Mouse (Mus musculus) stomach, embryonic 15.5 days (tissue): ENCODE results near the gene Ptprr. TPM values are rescaled to one million over a fixed set of nuclear protein-coding genes. Genes with fewer than 3 reads are reported as not detected.

Experiments
- ATAC-seq: fragments of 200-750 bp; cut with Nextera tagmentation; 2 replicates; pipeline ENCODE4 v1.8.0; 2017; ENCODE audit warnings: low read depth, moderate number of reproducible peaks, moderate TSS enrichment; ENCODE audit not compliant: insufficient read depth, low FRiP score
- H3K27ac ChIP-seq: fragments of 300-500 bp; sonication (generic); 2 replicates; pipeline ENCODE4 v1.5.1; 2015; ENCODE audit warnings: mild to moderate bottlenecking, inconsistent platforms
- H3K27me3 ChIP-seq: fragments of 300-500 bp; sonication (generic); replicated peaks from 2 replicates; pipeline ENCODE4 v1.6.1; 2015; ENCODE audit warnings: inconsistent platforms
- H3K36me3 ChIP-seq: fragments of 300-500 bp; sonication (generic); 2 replicates; pipeline ENCODE4 v1.6.1; 2015; ENCODE audit warnings: inconsistent platforms
- H3K4me1 ChIP-seq: fragments of 300-500 bp; sonication (generic); 2 replicates; pipeline ENCODE4 v1.6.1; 2015; ENCODE audit warnings: inconsistent platforms
- H3K4me2 ChIP-seq: fragments of 300-500 bp; sonication (generic); 2 replicates; pipeline ENCODE4 v1.6.1; 2015; ENCODE audit warnings: mild to moderate bottlenecking, inconsistent platforms
- H3K4me3 ChIP-seq: fragments of 300-500 bp; sonication (generic); replicated peaks from 2 replicates; pipeline ENCODE4 v1.5.1; 2015; ENCODE audit warnings: inconsistent platforms
- H3K9ac ChIP-seq: fragments of 300-500 bp; sonication (generic); 2 replicates; pipeline ENCODE4 v1.6.1; 2015; ENCODE audit warnings: inconsistent platforms
- H3K9me3 ChIP-seq: fragments of 300-500 bp; sonication (generic); 2 replicates; pipeline ENCODE4 v1.6.1; 2016; ENCODE audit warnings: inconsistent platforms
- WGBS: fragments of 180-500 bp; shearing (Covaris S2); methylation state at CpG from one replicate; pipeline ENCODE4 v1.1.7; 2015; 5-methylcytosine and 5-hydroxymethylcytosine counted together
- polyA plus RNA-seq: library from polyadenylated mRNA; unstranded; fragments of >200 nt; fragmentation: Nextera tagmentation; extraction: Ambion mirVana; gene quantifications from 2 replicates; pipeline ENCODE4 v1.2.1, GENCODE M21; 2015

Gene Ptprr
- polyA plus RNA-seq, 1 experiment from 2014 or later = 2.6 TPM

GRCm38 (mm10) chr10:116121463-116121862 is 103.5 kb downstream of the Ptprr start:
- Histone ChIP-seq H3K36me3 (no peaks in the 10 kb centered on the region), H3K4me3 (no peak overlapping the region), H3K4me1 (no peaks in the 10 kb centered on the region), H3K9ac (no peak overlapping the region), H3K4me2 (no peak overlapping the region), H3K9me3 (no peaks in the 10 kb centered on the region), H3K27ac (no peak overlapping the region), H3K27me3 (no peaks in the 10 kb centered on the region)
- ATAC-seq = no peak
- 79% methylated on average over 2 of the region's 2 CpGs for WGBS

DNA sequence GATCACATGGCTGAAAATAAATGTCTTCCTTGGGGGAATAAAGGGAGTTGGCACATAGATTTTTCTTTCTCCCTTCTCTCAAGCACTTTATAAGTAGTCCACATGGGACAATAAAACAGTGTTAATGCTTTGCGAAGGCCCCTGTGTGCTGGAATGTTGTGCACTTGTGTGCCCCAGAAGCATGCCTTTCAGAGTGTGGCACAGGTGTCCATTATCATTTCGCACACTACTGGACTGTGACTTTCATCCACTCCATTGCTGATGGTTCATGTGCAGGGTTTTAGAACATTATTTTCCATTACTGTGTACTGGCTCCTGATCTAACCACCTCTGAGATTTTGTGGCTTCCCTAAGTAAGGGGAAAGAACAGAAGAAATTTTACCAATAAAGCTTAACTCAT is 105.8 kb downstream of the Ptprr start:
- Histone ChIP-seq H3K9ac (no peak overlapping the region), H3K27ac (no peak overlapping the region), H3K27me3 (no peaks in the 10 kb centered on the region), H3K36me3 (no peaks in the 10 kb centered on the region), H3K4me3 (no peak overlapping the region), H3K9me3 (no peaks in the 10 kb centered on the region), H3K4me2 (no peak overlapping the region), H3K4me1 (no peaks in the 10 kb centered on the region)
- no peak for ATAC-seq
- WGBS = 94% methylated on average over 2 of the region's 2 CpGs

DNA sequence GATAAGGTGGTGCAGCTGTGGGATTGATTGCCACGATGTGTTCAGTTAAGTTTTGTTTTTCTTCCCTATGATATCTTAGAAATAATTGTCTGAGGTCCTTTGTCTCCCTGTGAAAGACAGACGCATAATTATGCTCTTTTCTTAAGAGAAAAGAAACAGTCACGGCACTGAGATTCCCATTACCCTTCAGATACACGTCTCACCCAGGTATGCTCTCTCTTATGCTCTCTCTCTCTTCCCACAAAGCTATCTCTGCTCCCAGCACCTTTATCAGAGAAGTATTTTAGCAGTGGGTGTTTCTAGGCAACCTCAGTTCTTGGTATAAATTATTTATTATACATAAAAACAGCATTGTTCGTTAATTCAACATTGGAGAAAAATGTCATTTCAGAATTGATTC is 107.4 kb downstream of the Ptprr start:
- ATAC-seq = no peak
- Histone ChIP-seq H3K4me1 (no peaks in the 10 kb centered on the region), H3K4me3 (no peak overlapping the region), H3K9ac (no peak overlapping the region), H3K4me2 (no peak overlapping the region), H3K9me3 (no peaks in the 10 kb centered on the region), H3K36me3 (no peaks in the 10 kb centered on the region), H3K27me3 (no peaks in the 10 kb centered on the region), H3K27ac (no peak overlapping the region)
- 59% methylated on average over 5 of the region's 5 CpGs for WGBS

DNA sequence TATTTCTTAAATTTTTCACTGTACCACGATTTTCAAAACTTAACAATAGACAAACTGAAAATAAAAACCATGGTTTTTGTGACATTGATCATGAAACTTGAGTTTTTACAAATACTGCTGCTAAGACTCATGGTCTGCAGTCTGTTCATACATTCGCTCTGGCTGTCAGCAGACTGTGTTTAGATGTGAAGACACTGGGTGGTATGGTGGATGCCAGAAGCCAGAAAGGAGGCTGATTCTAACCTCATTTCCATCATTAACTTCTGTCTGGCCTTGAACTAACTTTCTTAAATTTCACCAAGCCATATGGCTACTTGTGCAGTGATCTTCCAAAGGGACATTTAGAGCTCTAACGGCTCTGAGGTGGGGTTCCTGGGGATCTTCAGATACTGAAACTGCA is 112.4 kb downstream of the Ptprr start:
- no peaks in the 10 kb centered on the region for H3K27me3 ChIP-seq
- no peak overlapping the region for H3K4me3 ChIP-seq
- ATAC-seq = no peak
- 77% methylated on average over 3 of the region's 3 CpGs for WGBS
- H3K27ac ChIP-seq = no peak overlapping the region
- H3K9ac ChIP-seq = no peak overlapping the region
- no peaks in the 10 kb centered on the region for H3K9me3 ChIP-seq
- no peaks in the 10 kb centered on the region for H3K36me3 ChIP-seq
- H3K4me1 ChIP-seq = no peaks in the 10 kb centered on the region
- H3K4me2 ChIP-seq = no peak overlapping the region

DNA sequence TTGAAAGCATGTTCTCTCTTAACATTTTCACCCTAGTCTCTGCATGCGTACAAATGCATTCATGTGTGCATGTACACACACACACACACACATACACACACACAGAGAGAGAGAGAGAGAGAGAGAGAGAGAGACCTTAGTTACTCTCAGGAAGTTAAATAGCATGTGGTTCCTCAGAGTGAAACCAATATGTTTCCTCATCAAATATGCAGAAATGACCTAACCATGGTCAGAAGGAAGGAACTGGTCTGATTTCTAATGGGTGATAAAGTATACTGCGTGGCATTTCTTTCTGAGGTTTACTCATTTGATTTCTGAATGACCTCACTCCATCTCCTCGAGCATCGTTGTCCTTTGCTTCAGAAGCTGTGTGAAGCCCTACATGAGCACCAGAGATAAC is 113.2 kb downstream of the Ptprr start:
- Histone ChIP-seq H3K27me3 (no peaks in the 10 kb centered on the region), H3K27ac (no peak overlapping the region), H3K36me3 (no peaks in the 10 kb centered on the region), H3K9me3 (no peaks in the 10 kb centered on the region), H3K4me3 (no peak overlapping the region), H3K4me2 (no peak overlapping the region), H3K4me1 (no peaks in the 10 kb centered on the region), H3K9ac (no peak overlapping the region)
- no peak for ATAC-seq
- 80% methylated on average over 4 of the region's 4 CpGs for WGBS

DNA sequence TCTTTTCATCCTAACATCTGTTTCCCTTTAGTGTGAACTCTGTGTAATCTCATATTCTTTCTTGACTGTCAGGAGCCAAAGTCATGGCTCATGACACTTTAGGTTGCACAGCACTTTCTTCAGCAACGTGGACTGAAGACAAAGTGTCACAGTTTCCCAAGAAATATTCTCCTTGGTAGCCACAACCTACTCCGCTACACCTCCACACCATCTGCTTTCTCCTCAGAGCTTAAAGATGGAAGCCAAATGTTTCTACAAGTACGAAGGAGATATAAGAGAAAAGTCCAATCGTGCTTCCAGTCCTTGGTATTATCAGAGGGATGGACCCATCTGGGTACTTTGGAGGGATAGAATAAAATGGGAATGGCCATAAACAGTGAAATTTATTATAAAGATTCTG is 114.2 kb downstream of the Ptprr start:
- Histone ChIP-seq H3K27me3 (no peaks in the 10 kb centered on the region), H3K4me2 (no peak overlapping the region), H3K36me3 (no peaks in the 10 kb centered on the region), H3K27ac (no peak overlapping the region), H3K9ac (no peak overlapping the region), H3K9me3 (no peaks in the 10 kb centered on the region), H3K4me1 (no peaks in the 10 kb centered on the region), H3K4me3 (no peak overlapping the region)
- WGBS = 74% methylated on average over 4 of the region's 4 CpGs
- no peak for ATAC-seq

DNA sequence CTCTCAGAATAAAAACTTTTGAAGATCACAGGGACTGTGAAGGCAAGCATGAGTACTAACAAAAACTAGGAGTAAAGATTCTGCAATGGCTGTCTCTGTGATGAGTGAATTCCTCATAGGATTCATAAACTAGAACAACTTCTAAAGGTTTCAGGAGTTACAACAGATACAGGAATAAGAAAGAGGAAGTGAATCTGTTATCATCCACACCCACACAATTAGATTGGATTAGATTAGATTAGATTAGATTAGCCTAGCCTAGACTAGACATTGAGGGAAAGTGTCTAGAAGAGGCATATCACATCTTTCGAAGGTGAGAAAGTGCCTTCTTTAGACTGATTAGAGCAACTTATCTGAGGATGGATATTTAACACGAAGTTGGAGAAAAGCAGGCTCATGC is 117.2 kb downstream of the Ptprr start:
- WGBS = 78% methylated on average over 2 of the region's 2 CpGs
- H3K36me3 ChIP-seq = no peaks in the 10 kb centered on the region
- no peak overlapping the region for H3K4me2 ChIP-seq
- no peak for ATAC-seq
- no peak overlapping the region for H3K4me3 ChIP-seq
- H3K27ac ChIP-seq = no peak overlapping the region
- no peak overlapping the region for H3K9ac ChIP-seq
- no peaks in the 10 kb centered on the region for H3K9me3 ChIP-seq
- H3K4me1 ChIP-seq = no peaks in the 10 kb centered on the region
- H3K27me3 ChIP-seq = no peaks in the 10 kb centered on the region

DNA sequence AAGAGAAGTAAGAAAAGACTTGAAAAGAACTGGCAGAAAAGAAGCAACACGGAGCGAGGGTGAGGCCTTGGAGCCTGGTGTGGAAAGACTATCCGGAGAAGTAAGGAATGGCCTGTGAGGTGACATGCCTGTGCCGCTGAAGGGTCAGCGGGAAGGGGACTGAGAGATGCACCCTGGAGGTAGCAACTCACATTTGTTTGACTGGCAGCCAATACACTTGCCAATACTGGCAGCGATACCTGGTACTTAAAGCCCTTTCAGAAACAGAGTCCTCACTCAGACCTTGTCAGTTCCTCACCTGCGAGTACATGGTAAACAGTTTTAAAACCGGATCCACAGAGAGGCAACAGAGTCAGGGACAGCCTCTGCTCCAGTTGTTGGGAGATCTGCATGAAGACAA is 122.2 kb downstream of the Ptprr start:
- no peaks in the 10 kb centered on the region for H3K9me3 ChIP-seq
- H3K4me1 ChIP-seq = no peaks in the 10 kb centered on the region
- no peak overlapping the region for H3K9ac ChIP-seq
- no peak overlapping the region for H3K27ac ChIP-seq
- H3K4me3 ChIP-seq = no peak overlapping the region
- no peaks in the 10 kb centered on the region for H3K27me3 ChIP-seq
- ATAC-seq = no peak
- 86% methylated on average over 8 of the region's 8 CpGs for WGBS
- no peak overlapping the region for H3K4me2 ChIP-seq
- no peaks in the 10 kb centered on the region for H3K36me3 ChIP-seq

GRCm38 (mm10) chr10:116143684-116144083 is 125.7 kb downstream of the Ptprr start:
- H3K36me3 ChIP-seq = no peaks in the 10 kb centered on the region
- 83% methylated on average over 10 of the region's 10 CpGs for WGBS
- H3K9ac ChIP-seq = no peak overlapping the region
- no peaks in the 10 kb centered on the region for H3K27me3 ChIP-seq
- no peak overlapping the region for H3K27ac ChIP-seq
- H3K4me2 ChIP-seq = no peak overlapping the region
- no peak for ATAC-seq
- no peaks in the 10 kb centered on the region for H3K4me1 ChIP-seq
- H3K9me3 ChIP-seq = no peaks in the 10 kb centered on the region
- H3K4me3 ChIP-seq = no peak overlapping the region

DNA sequence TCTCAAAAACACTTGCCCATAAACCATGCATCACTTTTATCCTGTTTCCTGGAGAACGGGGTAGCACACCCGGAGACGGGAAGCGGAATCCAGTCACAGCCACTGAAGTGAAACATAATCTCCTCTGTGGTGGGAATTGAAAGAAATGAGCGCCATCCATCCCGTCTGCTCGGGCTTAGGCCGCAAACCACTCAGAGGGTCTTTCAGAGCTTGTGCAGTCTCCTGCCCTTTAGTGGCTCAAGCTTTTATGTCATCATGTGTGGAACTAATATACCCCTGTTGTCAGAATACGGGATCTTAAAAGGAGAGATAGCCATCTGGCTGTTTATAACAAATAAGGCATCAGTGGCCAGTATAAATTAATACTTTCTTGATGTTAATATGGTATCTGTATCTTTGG is 128.1 kb downstream of the Ptprr start:
- WGBS = 83% methylated on average over 9 of the region's 9 CpGs
- ATAC-seq = no peak
- H3K36me3 ChIP-seq = no peaks in the 10 kb centered on the region
- no peak overlapping the region for H3K4me2 ChIP-seq
- no peak overlapping the region for H3K9ac ChIP-seq
- no peak overlapping the region for H3K27ac ChIP-seq
- H3K4me1 ChIP-seq = no peaks in the 10 kb centered on the region
- H3K9me3 ChIP-seq = no peaks in the 10 kb centered on the region
- H3K27me3 ChIP-seq = no peaks in the 10 kb centered on the region
- H3K4me3 ChIP-seq = no peak overlapping the region

DNA sequence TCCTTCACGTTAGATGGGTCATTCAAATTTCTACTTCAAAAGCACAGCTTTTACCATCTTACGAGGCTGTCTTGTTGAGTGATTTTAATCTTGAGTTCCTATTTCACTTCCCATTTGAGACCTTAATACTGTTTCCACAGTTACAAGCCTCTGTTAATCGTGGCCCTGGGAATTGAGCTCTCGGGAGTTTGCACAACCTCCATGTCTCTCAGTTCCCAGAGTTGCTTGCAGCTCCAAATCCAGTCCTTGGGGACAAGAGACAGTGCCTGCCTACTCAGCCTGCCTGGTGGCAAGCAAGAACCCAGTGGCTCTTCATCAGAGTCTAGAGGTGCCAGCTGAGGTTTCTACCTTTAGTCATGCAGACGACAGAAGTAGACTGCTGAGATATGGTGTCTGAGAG is 136.7 kb downstream of the Ptprr start:
- no peaks in the 10 kb centered on the region for H3K4me1 ChIP-seq
- H3K4me3 ChIP-seq = no peak overlapping the region
- H3K4me2 ChIP-seq = no peak overlapping the region
- WGBS = 85% methylated on average over 5 of the region's 5 CpGs
- no peaks in the 10 kb centered on the region for H3K27me3 ChIP-seq
- no peak overlapping the region for H3K9ac ChIP-seq
- no peak overlapping the region for H3K27ac ChIP-seq
- no peak for ATAC-seq
- H3K36me3 ChIP-seq = no peaks in the 10 kb centered on the region
- no peaks in the 10 kb centered on the region for H3K9me3 ChIP-seq

DNA sequence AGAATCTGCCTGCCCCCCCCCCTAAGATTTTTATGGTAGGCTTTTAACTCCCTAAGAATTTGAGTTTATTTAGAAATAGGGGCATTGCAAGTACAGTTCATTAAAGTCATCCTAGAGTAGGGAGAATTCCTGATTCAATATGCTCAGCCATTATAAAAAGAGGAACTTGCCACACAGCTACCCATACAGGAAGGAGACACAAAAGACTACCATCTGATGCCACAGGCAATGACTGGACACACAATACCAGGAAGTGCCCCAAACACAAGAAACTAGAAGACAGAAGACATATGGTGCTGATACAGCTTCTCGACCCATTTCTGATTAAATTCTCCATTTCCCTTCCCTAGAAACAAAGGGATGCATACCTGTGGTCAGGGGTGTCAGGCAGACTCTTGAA is 138.7 kb downstream of the Ptprr start:
- H3K27me3 ChIP-seq = no peaks in the 10 kb centered on the region
- no peaks in the 10 kb centered on the region for H3K9me3 ChIP-seq
- no peak overlapping the region for H3K9ac ChIP-seq
- H3K4me1 ChIP-seq = no peaks in the 10 kb centered on the region
- H3K4me3 ChIP-seq = no peak overlapping the region
- 78% methylated on average over 1 of the region's 1 CpGs for WGBS
- no peak overlapping the region for H3K4me2 ChIP-seq
- H3K36me3 ChIP-seq = no peaks in the 10 kb centered on the region
- no peak overlapping the region for H3K27ac ChIP-seq
- ATAC-seq = no peak

GRCm38 (mm10) chr10:116162338-116162737 is 144.3 kb downstream of the Ptprr start:
- H3K36me3 ChIP-seq = no peaks in the 10 kb centered on the region
- H3K27ac ChIP-seq = no peak overlapping the region
- 70% methylated on average over 11 of the region's 12 CpGs for WGBS
- H3K4me1 ChIP-seq = no peaks in the 10 kb centered on the region
- no peak for ATAC-seq
- H3K4me3 ChIP-seq = no peak overlapping the region
- no peaks in the 10 kb centered on the region for H3K27me3 ChIP-seq
- H3K9ac ChIP-seq = no peak overlapping the region
- H3K9me3 ChIP-seq = no peaks in the 10 kb centered on the region
- no peak overlapping the region for H3K4me2 ChIP-seq
